Mouse (Mus musculus) neural tube, embryonic 11.5 days (tissue): ENCODE data around the gene Slbp. TPM values are rescaled to one million over a fixed set of nuclear protein-coding genes. Genes with fewer than 3 reads are reported as not detected.

Experiments
- ATAC-seq: fragments of 200-750 bp; cut with Nextera tagmentation; 2 replicates; pipeline ENCODE4 v1.8.0; 2017; ENCODE audit warnings: moderate number of reproducible peaks, mild to moderate bottlenecking, moderate TSS enrichment, moderate library complexity; ENCODE audit not compliant: insufficient read depth, low FRiP score, low TSS enrichment
- DNase-seq: peaks from one replicate; pipeline ENCODE4 v3.0.0-alpha.2; 2015; ENCODE audit warnings: low spot score
- H3K27ac ChIP-seq: fragments of 300-500 bp; sonication (generic); 2 replicates; pipeline ENCODE4 v1.5.1; 2014; ENCODE audit warnings: low read depth, mild to moderate bottlenecking, low read length
- H3K27me3 ChIP-seq: fragments of 300-500 bp; sonication (generic); 2 replicates; pipeline ENCODE4 v1.6.1; 2014; ENCODE audit warnings: mild to moderate bottlenecking, low read length, mixed read lengths; ENCODE audit not compliant: control insufficient read depth, insufficient read depth
- H3K36me3 ChIP-seq: fragments of 300-500 bp; sonication (generic); 2 replicates; pipeline ENCODE4 v1.6.1; 2014; ENCODE audit warnings: mild to moderate bottlenecking, low read length, moderate library complexity, mixed read lengths; ENCODE audit not compliant: control insufficient read depth, insufficient read depth
- H3K4me1 ChIP-seq: fragments of 300-500 bp; sonication (generic); 2 replicates; pipeline ENCODE4 v1.6.1; 2014; ENCODE audit warnings: low read length, mixed read lengths; ENCODE audit not compliant: control insufficient read depth, insufficient read depth
- H3K4me2 ChIP-seq: fragments of 300-500 bp; sonication (generic); 2 replicates; pipeline ENCODE4 v1.6.1; 2014; ENCODE audit warnings: low read depth, mild to moderate bottlenecking, moderate library complexity
- H3K4me3 ChIP-seq: fragments of 300-500 bp; sonication (generic); 2 replicates; pipeline ENCODE4 v1.5.1; 2014; ENCODE audit warnings: low read depth, low read length
- H3K9ac ChIP-seq: fragments of 300-500 bp; sonication (generic); 2 replicates; pipeline ENCODE4 v1.6.1; 2014; ENCODE audit warnings: mild to moderate bottlenecking, low read length
- H3K9me3 ChIP-seq: fragments of 300-500 bp; sonication (generic); 2 replicates; pipeline ENCODE4 v1.6.1; 2016; ENCODE audit warnings: low read length; ENCODE audit not compliant: control insufficient read depth
- WGBS: fragments of 180-500 bp; shearing (Covaris S2); extraction: QIAGEN DNeasy Blood & Tissue Kit; methylation state at CpG from one replicate; pipeline ENCODE4 v1.1.7; 2014; 5-methylcytosine and 5-hydroxymethylcytosine counted together
- polyA plus RNA-seq: library from polyadenylated mRNA; unstranded; fragments of >200 nt; fragmentation: Nextera tagmentation; extraction: Ambion mirVana; gene quantifications from 2 replicates; pipeline ENCODE4 v1.2.1, GENCODE M21; 2014

Gene Slbp
- polyA plus RNA-seq, 1 experiment from 2014 or later: 242 TPM

- Histone ChIP-seq H3K4me2 (no peak overlapping the region), H3K9me3 (no peaks in the 10 kb centered on the region), H3K36me3 (no peaks in the 10 kb centered on the region), H3K9ac (no peak overlapping the region), H3K27me3 (no peaks in the 10 kb centered on the region), H3K4me1 (peaks cover 15% of the 10 kb centered on the region), H3K4me3 (no peak overlapping the region), H3K27ac (no peak overlapping the region)
- 96% methylated on average over 4 of the region's 4 CpGs for WGBS
- no peak for ATAC-seq
- DNase-seq: no peak
These were observed 32.6 kb upstream of the Slbp start for GRCm38 (mm10) chr5:33684932-33685331.

DNA sequence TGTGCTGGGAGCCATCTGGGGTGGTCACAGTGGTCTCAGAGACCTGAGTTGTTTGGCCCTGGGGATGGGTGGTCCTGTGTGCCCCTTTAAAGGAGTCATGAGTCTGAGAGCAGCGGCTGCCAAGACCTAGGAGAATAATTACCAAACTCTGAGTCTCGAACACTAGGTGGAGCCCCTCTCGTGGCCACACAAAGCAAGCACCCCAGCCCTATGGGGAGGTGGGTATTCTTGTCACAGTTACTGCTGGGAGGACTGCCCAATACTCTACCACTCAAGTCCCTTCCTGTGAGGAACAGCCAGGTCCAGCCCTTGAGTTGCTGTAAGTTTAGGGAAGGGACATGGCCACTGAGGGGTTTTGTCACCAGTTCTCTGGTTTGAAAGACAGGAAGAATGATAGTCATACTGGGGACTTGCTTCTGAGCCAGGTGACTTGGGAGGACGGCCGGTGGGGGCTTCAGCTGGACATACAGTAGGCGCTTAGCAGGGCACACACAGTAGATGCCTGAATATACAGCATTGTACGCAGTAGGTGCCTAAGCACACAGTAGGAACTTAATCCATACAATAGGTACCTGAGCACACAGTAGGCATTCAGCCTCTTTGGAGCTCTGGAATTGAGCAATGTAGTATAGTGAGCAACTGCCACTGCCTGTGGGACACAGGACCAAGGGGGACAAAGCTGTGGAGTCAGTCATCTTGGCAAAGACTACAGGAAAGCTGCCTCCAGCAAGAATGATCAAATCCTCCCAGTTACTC is 31.7 kb upstream of the Slbp start:
- peak; percentile 26; the same call in 1 of the 2 replicates for ATAC-seq
- H3K9me3 ChIP-seq: no peaks in the 10 kb centered on the region
- H3K4me1 ChIP-seq: peaks cover 6% of the 10 kb centered on the region; the same call in 1 of the 2 replicates
- WGBS: 51% methylated on average over 7 of the region's 7 CpGs
- no peak overlapping the region for H3K4me2 ChIP-seq
- DNase-seq: peak; percentile 59
- H3K9ac ChIP-seq: 0 out of 2 replicates have a peak overlapping the region, but pooled peaks have one; percentile 14
- no peaks in the 10 kb centered on the region for H3K27me3 ChIP-seq
- H3K27ac ChIP-seq: no peak overlapping the region
- no peaks in the 10 kb centered on the region for H3K36me3 ChIP-seq
- no peak overlapping the region for H3K4me3 ChIP-seq

DNA sequence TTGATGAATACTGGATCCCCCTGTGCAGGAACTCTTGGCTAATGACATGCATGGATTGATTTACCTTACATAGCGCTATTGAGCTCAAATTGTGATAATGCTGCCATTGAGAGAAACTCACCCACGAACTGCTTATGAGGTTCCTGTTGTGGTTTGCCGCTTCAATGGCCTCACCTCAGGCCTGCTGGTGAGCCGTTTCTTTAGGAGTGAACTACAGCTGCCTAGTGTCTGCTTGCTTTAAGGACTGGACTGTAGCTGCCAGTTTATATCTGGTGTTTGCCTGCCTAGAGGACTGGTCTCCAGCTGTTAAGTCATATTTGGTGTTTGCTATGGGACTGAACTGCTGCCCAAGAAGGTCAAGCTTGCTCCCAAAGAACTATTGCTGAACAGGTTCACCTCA is 30.6 kb upstream of the Slbp start:
- DNase-seq (no peak), ATAC-seq (no peak)
- WGBS: 82% methylated on average over 4 of the region's 4 CpGs
- Histone ChIP-seq H3K9me3 (no peaks in the 10 kb centered on the region), H3K27me3 (no peaks in the 10 kb centered on the region), H3K4me1 (0 out of 2 replicates have a peak, but pooled peaks cover 4% of the 10 kb centered on the region), H3K9ac (no peak overlapping the region), H3K36me3 (no peaks in the 10 kb centered on the region), H3K4me3 (no peak overlapping the region), H3K27ac (no peak overlapping the region), H3K4me2 (no peak overlapping the region)

DNA sequence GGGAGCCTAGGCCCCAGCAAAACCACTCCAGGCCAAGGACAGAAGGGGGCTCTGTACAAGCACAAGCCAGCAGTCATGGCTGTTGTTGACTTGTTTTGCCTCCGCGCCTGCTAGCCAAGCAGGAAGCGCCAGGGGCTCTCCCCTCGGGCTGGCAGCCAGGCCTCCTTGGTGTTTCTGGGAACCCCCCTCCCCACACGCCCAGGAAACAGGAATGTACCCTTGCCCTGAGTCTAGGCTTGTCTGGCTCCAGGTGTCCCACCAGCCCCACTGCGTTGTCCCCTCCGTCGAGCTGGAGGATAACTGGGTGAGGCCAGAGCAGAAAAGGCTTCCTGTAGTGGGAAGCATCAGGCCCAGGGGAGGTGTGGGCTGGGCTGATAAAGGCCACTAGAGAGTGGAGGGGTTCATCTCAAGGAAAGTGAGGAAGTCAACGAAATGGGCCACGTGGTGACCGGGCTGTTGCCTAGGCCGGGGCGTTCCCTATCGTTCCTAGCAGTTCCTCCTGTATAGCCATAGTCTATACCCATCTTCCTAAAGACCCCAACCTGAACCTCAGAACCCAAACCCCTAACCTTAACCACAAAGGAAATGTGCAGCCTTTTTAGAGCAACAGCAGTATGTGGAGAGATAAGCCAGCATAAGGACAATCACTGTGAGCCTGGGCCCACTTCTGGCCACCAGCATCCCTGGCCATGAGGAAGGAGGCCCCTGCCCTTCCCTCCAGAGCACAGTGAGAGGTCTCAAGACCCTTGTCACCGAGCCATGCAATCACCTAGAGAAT is 29.4 kb upstream of the Slbp start:
- H3K36me3 ChIP-seq: no peaks in the 10 kb centered on the region
- WGBS: 85% methylated on average over 15 of the region's 15 CpGs

DNA sequence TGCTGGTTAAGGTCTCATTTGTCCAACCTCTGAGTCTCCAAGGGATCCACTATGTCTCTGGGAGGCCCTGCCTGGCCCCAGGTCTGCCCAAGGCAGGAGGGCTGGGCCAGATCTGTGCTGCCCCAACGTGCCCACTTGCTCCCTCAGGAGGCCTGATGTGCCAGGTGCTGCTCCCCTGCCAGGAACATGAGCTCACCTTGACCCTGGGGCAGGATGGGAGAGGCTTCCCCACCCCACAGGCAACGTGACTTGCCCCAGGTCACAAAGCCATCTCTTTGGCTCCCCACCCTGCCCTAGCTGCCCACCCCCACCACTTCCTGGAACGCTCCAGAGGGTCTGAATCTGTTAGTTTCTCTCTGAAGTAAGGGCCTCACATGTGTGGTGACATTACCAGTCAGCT is 28.7 kb upstream of the Slbp start:
- 0 out of 2 replicates have a peak, but pooled peaks cover 4% of the 10 kb centered on the region for H3K4me1 ChIP-seq
- no peak overlapping the region for H3K27ac ChIP-seq
- H3K4me3 ChIP-seq: no peak overlapping the region
- H3K4me2 ChIP-seq: no peak overlapping the region
- H3K9ac ChIP-seq: no peak overlapping the region
- no peaks in the 10 kb centered on the region for H3K36me3 ChIP-seq
- DNase-seq (no peak), ATAC-seq (no peak)
- no peaks in the 10 kb centered on the region for H3K9me3 ChIP-seq
- WGBS: 56% methylated on average over 3 of the region's 3 CpGs
- no peaks in the 10 kb centered on the region for H3K27me3 ChIP-seq

More for the DNA sequence above, 29.4 kb upstream of the Slbp start:
- H3K4me3 ChIP-seq: no peak overlapping the region
- DNase-seq (no peak), ATAC-seq (no peak)
- no peaks in the 10 kb centered on the region for H3K9me3 ChIP-seq
- H3K27ac ChIP-seq: no peak overlapping the region
- no peak overlapping the region for H3K4me2 ChIP-seq
- H3K9ac ChIP-seq: no peak overlapping the region
- H3K4me1 ChIP-seq: 0 out of 2 replicates have a peak, but pooled peaks cover 4% of the 10 kb centered on the region
- no peaks in the 10 kb centered on the region for H3K27me3 ChIP-seq

DNA sequence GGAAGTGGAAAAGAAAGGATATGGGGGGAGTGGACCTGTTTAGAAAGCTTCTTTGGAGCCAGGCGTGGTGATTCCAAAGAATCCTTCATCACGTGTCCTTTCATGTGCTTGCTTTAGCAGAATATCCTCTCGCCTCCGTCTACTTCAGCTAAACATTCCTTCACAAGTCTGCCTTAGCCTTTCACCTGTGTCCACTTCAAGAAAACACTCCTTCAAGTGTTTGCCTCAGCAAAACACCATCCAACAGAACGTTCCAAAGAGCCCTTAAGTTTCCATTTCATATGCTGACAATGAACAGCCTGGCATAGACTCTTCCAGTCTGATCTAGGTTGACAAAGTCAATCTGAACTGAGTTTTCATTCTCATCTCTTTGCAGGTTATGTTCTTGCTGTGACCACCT is 25.9 kb upstream of the Slbp start:
- Histone ChIP-seq H3K27ac (no peak overlapping the region), H3K4me1 (peaks cover 8% of the 10 kb centered on the region; the same call in 1 of the 2 replicates)
- WGBS: 86% methylated on average over 5 of the region's 5 CpGs

GRCm38 (mm10) chr5:33675964-33676363 is 23.6 kb upstream of the Slbp start:
- 0% methylated on average over 1 of the region's 1 CpGs for WGBS

More for the DNA sequence above, 25.9 kb upstream of the Slbp start:
- ATAC-seq (no peak), DNase-seq (no peak)
- Histone ChIP-seq H3K36me3 (no peaks in the 10 kb centered on the region; the same call in 1 of the 2 replicates), H3K4me3 (no peak overlapping the region), H3K27me3 (no peaks in the 10 kb centered on the region), H3K4me2 (no peak overlapping the region), H3K9me3 (no peaks in the 10 kb centered on the region), H3K9ac (no peak overlapping the region)

GRCm38 (mm10) chr5:33674439-33674838 is 22.1 kb upstream of the Slbp start:
- Histone ChIP-seq H3K9ac (no peak overlapping the region; the same call in 1 of the 2 replicates), H3K4me3 (no peak overlapping the region), H3K36me3 (no peaks in the 10 kb centered on the region; the same call in 1 of the 2 replicates), H3K4me2 (no peak overlapping the region), H3K27me3 (no peaks in the 10 kb centered on the region), H3K4me1 (peaks cover 8% of the 10 kb centered on the region; the same call in 1 of the 2 replicates), H3K27ac (peak overlapping the region; percentile 30; the same call in 1 of the 2 replicates), H3K9me3 (no peaks in the 10 kb centered on the region)
- WGBS: 58% methylated on average over 3 of the region's 3 CpGs
- DNase-seq: peak; percentile 21
- no peak for ATAC-seq

More at GRCm38 (mm10) chr5:33675964-33676363, 23.6 kb upstream of the Slbp start:
- Histone ChIP-seq H3K9ac (no peak overlapping the region), H3K4me3 (no peak overlapping the region), H3K27ac (no peak overlapping the region), H3K36me3 (no peaks in the 10 kb centered on the region; the same call in 1 of the 2 replicates), H3K4me2 (no peak overlapping the region), H3K27me3 (no peaks in the 10 kb centered on the region), H3K4me1 (peaks cover 8% of the 10 kb centered on the region; the same call in 1 of the 2 replicates), H3K9me3 (no peaks in the 10 kb centered on the region)
- ATAC-seq (no peak; the same call in 1 of the 2 replicates), DNase-seq (peak; percentile 71)
